Mouse (Mus musculus): ENCODE measurements around the gene Atg9a. TPM values are rescaled to one million over a fixed set of nuclear protein-coding genes. Genes with fewer than 3 reads are reported as not detected.

The Atg9a gene
- total and polyA plus RNA-seq, 3 experiments: 4.4 to 15.6 (median 12.9) TPM

Other genes starting within 250 kb of the Atg9a start
- gene Ihh, start 240.5 kb downstream of the Atg9a start, total RNA-seq (2012; rRNA removed): not detected in 2 replicates
- gene Ihh, start 240.5 kb downstream of the Atg9a start, total RNA-seq (2014; rRNA removed): not detected in 2 replicates
- gene Ihh, start 240.5 kb downstream of the Atg9a start, polyA plus RNA-seq (2012; ENCODE audit: insufficient read length, low read depth): not detected in 2 replicates
- gene Nhej1, start 67.0 kb downstream of the Atg9a start, total RNA-seq (2012; rRNA removed): 2.8 and 3.4 TPM in 2 replicates
- 3.7 and 4.4 TPM in 2 replicates for gene Nhej1, start 67.0 kb downstream of the Atg9a start, total RNA-seq (2014; rRNA removed)
- 4.0 and 4.2 TPM in 2 replicates for gene Nhej1, start 67.0 kb downstream of the Atg9a start, polyA plus RNA-seq (2012; ENCODE audit: insufficient read length, low read depth)
- gene Slc23a3, start 58.3 kb downstream of the Atg9a start, total RNA-seq (2012; rRNA removed): not detected in 2 replicates
- gene Slc23a3, start 58.3 kb downstream of the Atg9a start, total RNA-seq (2014; rRNA removed): not detected in 2 replicates
- gene Slc23a3, start 58.3 kb downstream of the Atg9a start, polyA plus RNA-seq (2012; ENCODE audit: insufficient read length, low read depth): not detected in 2 replicates
- 32.2 and 47.2 TPM in 2 replicates for gene Cnppd1, start 49.5 kb downstream of the Atg9a start, total RNA-seq (2012; rRNA removed)
- gene Cnppd1, start 49.5 kb downstream of the Atg9a start, total RNA-seq (2014; rRNA removed): 10.9 and 12.3 TPM in 2 replicates
- 14.2 and 16.2 TPM in 2 replicates for gene Cnppd1, start 49.5 kb downstream of the Atg9a start, polyA plus RNA-seq (2012; ENCODE audit: insufficient read length, low read depth)
- 26.5 and 27.9 TPM in 2 replicates for gene Retreg2, start 49.4 kb downstream of the Atg9a start, total RNA-seq (2012; rRNA removed)
- 12.8 and 14.6 TPM in 2 replicates for gene Retreg2, start 49.4 kb downstream of the Atg9a start, total RNA-seq (2014; rRNA removed)
- 24.1 and 27.9 TPM in 2 replicates for gene Retreg2, start 49.4 kb downstream of the Atg9a start, polyA plus RNA-seq (2012; ENCODE audit: insufficient read length, low read depth)
- 30.5 and 40.7 TPM in 2 replicates for gene Zfand2b, start 23.6 kb downstream of the Atg9a start, total RNA-seq (2012; rRNA removed)
- 14.1 and 15.7 TPM in 2 replicates for gene Zfand2b, start 23.6 kb downstream of the Atg9a start, total RNA-seq (2014; rRNA removed)
- gene Zfand2b, start 23.6 kb downstream of the Atg9a start, polyA plus RNA-seq (2012; ENCODE audit: insufficient read length, low read depth): 19.5 and 20.9 TPM in 2 replicates
- gene Abcb6, start 11.8 kb downstream of the Atg9a start, total RNA-seq (2012; rRNA removed): 26.0 and 29.0 TPM in 2 replicates
- 15.5 and 20.1 TPM in 2 replicates for gene Abcb6, start 11.8 kb downstream of the Atg9a start, total RNA-seq (2014; rRNA removed)
- gene Abcb6, start 11.8 kb downstream of the Atg9a start, polyA plus RNA-seq (2012; ENCODE audit: insufficient read length, low read depth): 19.2 and 22.3 TPM in 2 replicates
- gene Ankzf1, start within 50 bp of the Atg9a start, total RNA-seq (2012; rRNA removed): 13.2 and 19.6 TPM in 2 replicates
- gene Ankzf1, start within 50 bp of the Atg9a start, total RNA-seq (2014; rRNA removed): 20.4 and 21.1 TPM in 2 replicates
- 13.3 TPM in 2 replicates for gene Ankzf1, start within 50 bp of the Atg9a start, polyA plus RNA-seq (2012; ENCODE audit: insufficient read length, low read depth)
- 3.6 and 4.6 TPM in 2 replicates for gene Glb1l, start 18.6 kb upstream of the Atg9a start, total RNA-seq (2012; rRNA removed)
- 2.4 and 5.0 TPM in 2 replicates for gene Glb1l, start 18.6 kb upstream of the Atg9a start, total RNA-seq (2014; rRNA removed)
- 10.0 and 10.8 TPM in 2 replicates for gene Glb1l, start 18.6 kb upstream of the Atg9a start, polyA plus RNA-seq (2012; ENCODE audit: insufficient read length, low read depth)
- 48.6 and 64.1 TPM in 2 replicates for gene Stk16, start 18.6 kb upstream of the Atg9a start, total RNA-seq (2012; rRNA removed)
- gene Stk16, start 18.6 kb upstream of the Atg9a start, total RNA-seq (2014; rRNA removed): 58.2 and 60.6 TPM in 2 replicates
- 61.4 and 67.3 TPM in 2 replicates for gene Stk16, start 18.6 kb upstream of the Atg9a start, polyA plus RNA-seq (2012; ENCODE audit: insufficient read length, low read depth)
- 180 and 259 TPM in 2 replicates for gene Tuba4a, start 27.7 kb upstream of the Atg9a start, total RNA-seq (2012; rRNA removed)
- gene Tuba4a, start 27.7 kb upstream of the Atg9a start, total RNA-seq (2014; rRNA removed): 168 and 192 TPM in 2 replicates
- gene Tuba4a, start 27.7 kb upstream of the Atg9a start, polyA plus RNA-seq (2012; ENCODE audit: insufficient read length, low read depth): 259 and 294 TPM in 2 replicates
- gene A630095N17Rik, start 39.9 kb upstream of the Atg9a start, total RNA-seq (2012; rRNA removed): 0.30 TPM in 1 of 2 replicates, not detected in the other
- 0.74 and 1.4 TPM in 2 replicates for gene A630095N17Rik, start 39.9 kb upstream of the Atg9a start, total RNA-seq (2014; rRNA removed)
- 0.74 and 0.78 TPM in 2 replicates for gene A630095N17Rik, start 39.9 kb upstream of the Atg9a start, polyA plus RNA-seq (2012; ENCODE audit: insufficient read length, low read depth)
- gene Dnajb2, start 44.2 kb upstream of the Atg9a start, total RNA-seq (2012; rRNA removed): 13.8 and 14.7 TPM in 2 replicates
- gene Dnajb2, start 44.2 kb upstream of the Atg9a start, total RNA-seq (2014; rRNA removed): 4.6 and 6.8 TPM in 2 replicates
- gene Dnajb2, start 44.2 kb upstream of the Atg9a start, polyA plus RNA-seq (2012; ENCODE audit: insufficient read length, low read depth): 15.2 and 15.3 TPM in 2 replicates
- gene Ptprn, start 72.3 kb upstream of the Atg9a start, total RNA-seq (2012; rRNA removed): 0.04 TPM in 1 of 2 replicates, not detected in the other
- not detected in 2 replicates for gene Ptprn, start 72.3 kb upstream of the Atg9a start, total RNA-seq (2014; rRNA removed)
- gene Ptprn, start 72.3 kb upstream of the Atg9a start, polyA plus RNA-seq (2012; ENCODE audit: insufficient read length, low read depth): 0.16 TPM in 1 of 2 replicates, not detected in the other
- gene Resp18, start 86.2 kb upstream of the Atg9a start, total RNA-seq (2012; rRNA removed): not detected in 2 replicates
- not detected in 2 replicates for gene Resp18, start 86.2 kb upstream of the Atg9a start, total RNA-seq (2014; rRNA removed)
- gene Resp18, start 86.2 kb upstream of the Atg9a start, polyA plus RNA-seq (2012; ENCODE audit: insufficient read length, low read depth): not detected in 2 replicates
- 67.3 and 73.8 TPM in 2 replicates for gene Dnpep, start 125.8 kb upstream of the Atg9a start, total RNA-seq (2012; rRNA removed)
- 48.4 and 50.4 TPM in 2 replicates for gene Dnpep, start 125.8 kb upstream of the Atg9a start, total RNA-seq (2014; rRNA removed)
- 35.0 and 39.8 TPM in 2 replicates for gene Dnpep, start 125.8 kb upstream of the Atg9a start, polyA plus RNA-seq (2012; ENCODE audit: insufficient read length, low read depth)
- 9.1 and 9.3 TPM in 2 replicates for gene Des, start 168.1 kb upstream of the Atg9a start, total RNA-seq (2012; rRNA removed)
- gene Des, start 168.1 kb upstream of the Atg9a start, total RNA-seq (2014; rRNA removed): 10.0 and 11.7 TPM in 2 replicates
- 18.9 and 20.9 TPM in 2 replicates for gene Des, start 168.1 kb upstream of the Atg9a start, polyA plus RNA-seq (2012; ENCODE audit: insufficient read length, low read depth)
- 14.2 and 18.8 TPM in 2 replicates for gene Speg, start 183.1 kb upstream of the Atg9a start, total RNA-seq (2012; rRNA removed)
- 13.0 and 13.1 TPM in 2 replicates for gene Speg, start 183.1 kb upstream of the Atg9a start, total RNA-seq (2014; rRNA removed)
- 30.7 and 31.7 TPM in 2 replicates for gene Speg, start 183.1 kb upstream of the Atg9a start, polyA plus RNA-seq (2012; ENCODE audit: insufficient read length, low read depth)
- gene Gmppa, start 243.7 kb upstream of the Atg9a start, total RNA-seq (2012; rRNA removed): 139 and 153 TPM in 2 replicates
- 101 and 102 TPM in 2 replicates for gene Gmppa, start 243.7 kb upstream of the Atg9a start, total RNA-seq (2014; rRNA removed)
- 126 and 131 TPM in 2 replicates for gene Gmppa, start 243.7 kb upstream of the Atg9a start, polyA plus RNA-seq (2012; ENCODE audit: insufficient read length, low read depth)